Mouse (Mus musculus): ENCODE results near the gene Slc16a7. TPM values are rescaled to one million over a fixed set of nuclear protein-coding genes. Genes with fewer than 3 reads are reported as not detected.

Gene Slc16a7
- polyA plus RNA-seq, 1 experiment: 554 TPM

DNA sequence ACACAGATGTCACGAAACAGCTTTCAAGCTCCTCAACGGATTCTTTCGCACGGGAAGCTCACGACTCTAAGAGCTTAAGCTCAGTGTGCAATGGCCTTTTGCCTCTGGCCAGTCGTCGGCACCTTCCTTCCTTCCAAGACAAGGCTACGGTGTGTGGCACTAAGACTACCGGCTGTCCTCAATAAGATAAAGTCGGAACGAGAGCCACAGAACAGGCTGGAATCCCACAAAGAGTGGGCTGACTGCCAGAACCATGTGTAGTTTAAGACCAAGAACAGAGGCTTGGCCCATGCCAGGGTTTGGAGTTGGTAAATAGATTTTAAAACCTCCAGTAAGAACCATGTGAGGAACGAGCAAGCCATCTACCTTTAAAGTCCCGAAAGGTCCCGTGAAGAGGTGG, 123.8 kb downstream of the Slc16a7 start:
- TF ChIP-seq POLR2A (IDR thresholded peaks at IDR 0.05; ENCODE audit: control insufficient read depth, low read depth, low read length): no peak
- no peak for TF ChIP-seq CTCF (IDR thresholded peaks at IDR 0.05; ENCODE audit: control insufficient read depth, insufficient read depth, insufficient replicate concordance, low read depth, low read length)
- no peaks in the 10 kb centered on the region for H3K27me3 ChIP-seq (ENCODE audit: control insufficient read depth, insufficient read depth, low read length)
- no peak overlapping the region for H3K27ac ChIP-seq (ENCODE audit: control insufficient read depth, insufficient read depth, low read depth, low read length)
- H3K36me3 ChIP-seq (ENCODE audit: control insufficient read depth, insufficient read depth, low read length): no peaks in the 10 kb centered on the region
- H3K4me1 ChIP-seq (ENCODE audit: control insufficient read depth, insufficient read depth, low read length): no peaks in the 10 kb centered on the region
- no peak overlapping the region for H3K4me3 ChIP-seq (ENCODE audit: control insufficient read depth, low read depth, low read length)

DNA sequence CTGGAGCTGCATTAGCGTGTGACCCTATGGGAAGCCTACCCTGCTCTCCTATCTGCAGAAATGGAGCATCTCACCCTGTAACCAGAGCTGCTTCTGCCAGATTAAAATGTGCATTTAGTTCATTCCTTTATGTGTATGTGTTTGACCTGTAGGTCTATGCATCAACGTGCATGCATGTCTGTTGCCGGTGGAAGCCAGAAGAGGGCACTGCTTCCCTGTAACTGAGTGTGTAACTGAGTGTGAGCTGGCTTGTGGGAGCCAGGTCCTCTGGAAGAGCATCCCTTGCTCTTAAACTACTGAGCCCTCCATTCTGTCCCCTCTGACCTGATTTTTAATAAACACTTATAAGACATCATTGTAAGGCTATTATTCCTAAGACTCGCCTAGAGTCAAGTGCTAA, 124.3 kb downstream of the Slc16a7 start:
- Histone ChIP-seq H3K4me3 (ENCODE audit: control insufficient read depth, low read depth, low read length) (no peak overlapping the region), H3K27me3 (ENCODE audit: control insufficient read depth, insufficient read depth, low read length) (no peaks in the 10 kb centered on the region), H3K4me1 (ENCODE audit: control insufficient read depth, insufficient read depth, low read length) (no peaks in the 10 kb centered on the region), H3K27ac (ENCODE audit: control insufficient read depth, insufficient read depth, low read depth, low read length) (no peak overlapping the region), H3K36me3 (ENCODE audit: control insufficient read depth, insufficient read depth, low read length) (no peaks in the 10 kb centered on the region)
- TF ChIP-seq POLR2A (IDR thresholded peaks at IDR 0.05; ENCODE audit: control insufficient read depth, low read depth, low read length) (no peak), CTCF (IDR thresholded peaks at IDR 0.05; ENCODE audit: control insufficient read depth, insufficient read depth, insufficient replicate concordance, low read depth, low read length) (peak; percentile 53; the same call in 1 of the 2 replicates)

- no peak overlapping the region for H3K4me3 ChIP-seq (ENCODE audit: control insufficient read depth, low read depth, low read length)
- H3K27me3 ChIP-seq (ENCODE audit: control insufficient read depth, insufficient read depth, low read length): no peaks in the 10 kb centered on the region
- H3K27ac ChIP-seq (ENCODE audit: control insufficient read depth, insufficient read depth, low read depth, low read length): no peak overlapping the region
- no peaks in the 10 kb centered on the region for H3K4me1 ChIP-seq (ENCODE audit: control insufficient read depth, insufficient read depth, low read length)
- no peak for TF ChIP-seq CTCF (IDR thresholded peaks at IDR 0.05; ENCODE audit: control insufficient read depth, insufficient read depth, insufficient replicate concordance, low read depth, low read length)
- TF ChIP-seq POLR2A (IDR thresholded peaks at IDR 0.05; ENCODE audit: control insufficient read depth, low read depth, low read length): no peak
- no peaks in the 10 kb centered on the region for H3K36me3 ChIP-seq (ENCODE audit: control insufficient read depth, insufficient read depth, low read length)
Observed at GRCm38 (mm10) chr10:125255904-125256303, 133.4 kb downstream of the Slc16a7 start.

- H3K36me3 ChIP-seq (ENCODE audit: control insufficient read depth, insufficient read depth, low read length): no peaks in the 10 kb centered on the region
- no peaks in the 10 kb centered on the region for H3K4me1 ChIP-seq (ENCODE audit: control insufficient read depth, insufficient read depth, low read length)
- no peak overlapping the region for H3K27ac ChIP-seq (ENCODE audit: control insufficient read depth, insufficient read depth, low read depth, low read length)
- TF ChIP-seq POLR2A (IDR thresholded peaks at IDR 0.05; ENCODE audit: control insufficient read depth, low read depth, low read length) (no peak), CTCF (IDR thresholded peaks at IDR 0.05; ENCODE audit: control insufficient read depth, insufficient read depth, insufficient replicate concordance, low read depth, low read length) (no peak)
- H3K4me3 ChIP-seq (ENCODE audit: control insufficient read depth, low read depth, low read length): no peak overlapping the region
- no peaks in the 10 kb centered on the region for H3K27me3 ChIP-seq (ENCODE audit: control insufficient read depth, insufficient read depth, low read length)
Observed at GRCm38 (mm10) chr10:125214536-125214935, 174.7 kb downstream of the Slc16a7 start.

DNA sequence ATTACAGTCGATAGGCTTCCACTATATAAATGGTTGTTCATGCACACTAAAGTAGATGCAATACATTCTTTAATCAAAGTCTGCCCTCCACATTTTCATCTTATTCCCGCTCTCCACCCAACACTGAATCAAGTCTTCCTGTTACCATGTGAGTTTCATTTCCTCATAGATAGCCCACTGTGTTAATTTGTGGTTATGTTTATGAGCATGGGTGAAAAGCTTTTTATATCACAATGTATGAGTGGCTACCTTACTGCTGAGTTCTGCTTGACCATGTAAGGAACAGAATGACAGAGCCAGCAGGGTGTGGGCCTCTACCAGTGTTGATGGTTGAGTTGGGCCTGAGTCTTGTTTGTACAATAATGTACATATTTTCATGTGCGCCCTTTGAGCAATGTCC, 175.5 kb downstream of the Slc16a7 start:
- TF ChIP-seq POLR2A (IDR thresholded peaks at IDR 0.05; ENCODE audit: control insufficient read depth, low read depth, low read length): no peak
- Histone ChIP-seq H3K4me3 (ENCODE audit: control insufficient read depth, low read depth, low read length) (no peak overlapping the region), H3K36me3 (ENCODE audit: control insufficient read depth, insufficient read depth, low read length) (no peaks in the 10 kb centered on the region), H3K27me3 (ENCODE audit: control insufficient read depth, insufficient read depth, low read length) (no peaks in the 10 kb centered on the region), H3K27ac (ENCODE audit: control insufficient read depth, insufficient read depth, low read depth, low read length) (no peak overlapping the region), H3K4me1 (ENCODE audit: control insufficient read depth, insufficient read depth, low read length) (no peaks in the 10 kb centered on the region)

DNA sequence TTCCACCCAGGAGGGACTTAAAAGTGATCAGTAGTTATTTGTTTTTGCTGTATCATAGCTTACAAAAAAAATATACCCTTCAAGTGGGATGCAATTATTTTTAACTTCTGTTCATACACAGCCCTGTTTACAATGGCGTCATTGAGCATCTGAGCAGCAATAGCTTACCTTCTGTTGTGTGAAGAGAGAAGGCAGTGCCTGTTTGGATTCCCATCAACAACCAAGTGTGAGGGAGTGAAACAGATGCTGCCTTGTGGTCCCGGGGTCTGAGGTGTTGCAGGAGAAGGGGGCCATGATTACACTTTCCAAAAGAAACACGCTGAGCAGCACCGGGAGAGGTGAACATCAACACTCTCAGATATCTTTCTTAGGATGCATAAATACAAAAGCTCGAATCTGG, 201.7 kb downstream of the Slc16a7 start:
- Histone ChIP-seq H3K4me1 (ENCODE audit: control insufficient read depth, insufficient read depth, low read length) (no peaks in the 10 kb centered on the region), H3K36me3 (ENCODE audit: control insufficient read depth, insufficient read depth, low read length) (no peaks in the 10 kb centered on the region), H3K4me3 (ENCODE audit: control insufficient read depth, low read depth, low read length) (no peak overlapping the region), H3K27ac (ENCODE audit: control insufficient read depth, insufficient read depth, low read depth, low read length) (no peak overlapping the region), H3K27me3 (ENCODE audit: control insufficient read depth, insufficient read depth, low read length) (no peaks in the 10 kb centered on the region)
- TF ChIP-seq CTCF (IDR thresholded peaks at IDR 0.05; ENCODE audit: control insufficient read depth, insufficient read depth, insufficient replicate concordance, low read depth, low read length): no peak
- no peak for TF ChIP-seq POLR2A (IDR thresholded peaks at IDR 0.05; ENCODE audit: control insufficient read depth, low read depth, low read length)

DNA sequence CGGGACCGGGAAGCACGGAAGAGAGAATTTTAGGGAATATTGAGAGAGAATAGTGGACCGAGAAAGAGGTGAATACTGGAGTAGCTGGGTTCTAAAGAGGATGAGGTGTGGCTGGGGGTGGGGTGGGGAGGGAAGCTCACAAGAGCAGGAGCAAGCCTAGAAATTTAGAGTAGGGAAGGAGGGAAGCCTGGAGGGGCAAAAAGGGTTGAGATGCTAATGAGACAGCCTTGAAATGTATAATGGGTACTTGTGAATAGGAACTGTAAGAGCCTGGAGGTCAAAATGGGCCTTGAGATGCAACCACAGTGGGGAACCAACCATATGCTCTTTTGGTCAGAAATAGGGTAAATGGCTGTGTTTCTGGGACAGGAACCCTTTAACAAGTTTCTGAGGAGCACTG, 203.9 kb downstream of the Slc16a7 start:
- no peak for TF ChIP-seq POLR2A (IDR thresholded peaks at IDR 0.05; ENCODE audit: control insufficient read depth, low read depth, low read length)
- H3K27me3 ChIP-seq (ENCODE audit: control insufficient read depth, insufficient read depth, low read length): no peaks in the 10 kb centered on the region
- no peaks in the 10 kb centered on the region for H3K36me3 ChIP-seq (ENCODE audit: control insufficient read depth, insufficient read depth, low read length)
- H3K4me3 ChIP-seq (ENCODE audit: control insufficient read depth, low read depth, low read length): no peak overlapping the region
- H3K27ac ChIP-seq (ENCODE audit: control insufficient read depth, insufficient read depth, low read depth, low read length): no peak overlapping the region
- no peaks in the 10 kb centered on the region for H3K4me1 ChIP-seq (ENCODE audit: control insufficient read depth, insufficient read depth, low read length)

- TF ChIP-seq CTCF (IDR thresholded peaks at IDR 0.05; ENCODE audit: control insufficient read depth, insufficient read depth, insufficient replicate concordance, low read depth, low read length) (no peak), POLR2A (IDR thresholded peaks at IDR 0.05; ENCODE audit: control insufficient read depth, low read depth, low read length) (no peak)
- Histone ChIP-seq H3K36me3 (ENCODE audit: control insufficient read depth, insufficient read depth, low read length) (no peaks in the 10 kb centered on the region), H3K4me1 (ENCODE audit: control insufficient read depth, insufficient read depth, low read length) (no peaks in the 10 kb centered on the region), H3K4me3 (ENCODE audit: control insufficient read depth, low read depth, low read length) (no peak overlapping the region), H3K27me3 (ENCODE audit: control insufficient read depth, insufficient read depth, low read length) (no peaks in the 10 kb centered on the region), H3K27ac (ENCODE audit: control insufficient read depth, insufficient read depth, low read depth, low read length) (no peak overlapping the region)
Observed at GRCm38 (mm10) chr10:125184146-125184545, 205.1 kb downstream of the Slc16a7 start.
